Mouse (Mus musculus) left cerebral cortex, adult 9 months (tissue): ENCODE data around the gene Cic.
"Not testable (repeated sequence)": the region's sequence is repeated elsewhere in the genome, so short reads cannot be mapped to it uniquely, and the experiment has no call there.

Source experiments
- DNase-seq, 2 experiments: peaks; one replicate each; pipeline ENCODE4 v3.0.0; 2022; ENCODE audit warnings: low spot score in 2 of 2

Gene Cic

DNA sequence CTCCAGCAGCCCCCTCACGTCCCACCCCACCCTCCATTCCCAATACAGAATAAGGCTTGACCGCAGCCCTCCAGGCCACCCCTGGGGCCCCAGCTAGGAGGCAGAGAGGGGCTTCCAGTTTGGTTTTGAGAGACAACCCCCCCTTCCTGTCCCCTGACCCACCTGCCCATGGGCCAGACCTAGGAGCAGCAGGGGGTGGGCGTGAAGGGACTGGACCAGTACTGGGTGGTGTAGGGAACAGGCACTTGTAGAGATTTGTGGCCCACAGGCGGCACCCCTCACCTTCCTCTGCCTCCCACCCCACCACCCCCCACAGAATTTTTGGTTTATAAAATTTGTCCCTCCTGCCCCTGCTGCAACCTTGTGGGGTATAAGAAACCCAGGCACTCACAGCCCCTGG lies 24.1 kb upstream of the Cic start:
- no peak for DNase-seq

DNA sequence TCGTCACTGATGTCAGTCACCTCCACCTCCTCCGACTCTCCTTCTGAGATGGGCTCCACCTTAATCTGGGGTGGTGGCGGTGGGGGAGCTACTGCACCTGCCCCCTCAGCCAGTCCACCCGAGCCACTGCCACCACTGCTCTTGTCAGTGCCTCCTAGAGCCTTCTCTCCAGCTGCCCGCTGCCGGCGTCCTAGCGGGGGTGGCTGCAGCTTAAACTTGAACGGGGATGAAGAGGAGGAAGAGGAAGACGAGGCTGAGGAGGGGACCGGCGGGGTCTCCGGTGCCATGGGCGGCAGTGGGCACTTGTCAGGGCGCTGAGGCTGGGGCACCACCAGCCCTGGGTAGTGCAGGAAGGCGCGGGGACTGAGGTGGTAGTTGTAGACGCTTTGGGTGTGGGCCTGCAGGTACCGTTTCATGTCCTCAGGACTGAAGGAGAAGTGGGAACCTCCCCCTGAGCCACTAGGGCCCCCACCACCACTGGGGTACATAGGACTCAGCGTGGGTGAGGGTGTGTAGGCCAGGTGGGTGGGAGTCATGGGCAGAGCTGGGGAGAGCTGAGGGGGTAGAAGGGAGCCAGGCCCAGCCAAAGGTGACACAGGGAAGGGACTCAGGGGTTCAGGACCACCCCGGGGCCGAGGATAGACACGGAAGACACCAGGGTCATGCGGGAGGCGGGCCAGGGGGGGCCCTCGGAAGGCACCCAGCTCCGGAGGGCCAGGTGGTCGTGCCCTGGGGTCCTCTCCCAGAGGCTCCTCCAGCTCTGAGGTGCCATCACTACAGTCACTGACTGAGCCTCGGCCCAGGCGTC lies 22.7 kb upstream of the Cic start:
- DNase-seq, result no peak

DNA sequence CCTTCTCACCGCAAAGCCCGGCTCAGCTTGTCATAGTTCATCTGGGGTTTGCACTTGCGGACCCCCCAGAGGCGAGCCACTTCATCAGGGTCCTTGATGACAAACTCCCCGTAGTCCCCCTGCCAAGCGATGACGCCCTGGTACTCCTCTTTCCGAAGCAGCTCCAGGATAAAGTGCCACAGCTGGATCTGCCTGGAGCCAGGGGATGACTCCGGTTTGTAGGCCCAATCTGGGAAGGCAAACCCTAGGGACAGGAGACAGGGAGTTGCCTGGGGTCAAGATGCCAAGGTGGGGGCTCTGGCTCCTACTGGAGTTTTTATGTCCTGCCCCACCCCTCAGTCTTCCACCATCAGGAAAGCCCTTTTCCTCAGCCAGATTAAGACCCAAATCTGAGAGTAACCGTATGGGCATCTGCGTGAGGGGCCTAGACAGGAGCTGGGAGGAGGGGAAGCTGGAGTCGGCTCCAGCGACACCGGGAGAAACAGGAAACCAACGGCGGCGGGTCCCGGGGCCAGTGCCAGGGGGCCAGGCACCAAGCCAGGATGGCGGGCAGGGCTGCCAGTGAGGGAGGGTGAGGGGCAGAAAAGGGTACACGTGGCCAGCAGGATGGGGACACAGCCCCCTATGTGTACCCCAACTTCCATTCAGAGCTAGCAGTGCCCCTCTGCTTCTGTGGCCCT lies 21.3 kb upstream of the Cic start:
- peak in 1 of 2 experiments; percentile 71 for DNase-seq

DNA sequence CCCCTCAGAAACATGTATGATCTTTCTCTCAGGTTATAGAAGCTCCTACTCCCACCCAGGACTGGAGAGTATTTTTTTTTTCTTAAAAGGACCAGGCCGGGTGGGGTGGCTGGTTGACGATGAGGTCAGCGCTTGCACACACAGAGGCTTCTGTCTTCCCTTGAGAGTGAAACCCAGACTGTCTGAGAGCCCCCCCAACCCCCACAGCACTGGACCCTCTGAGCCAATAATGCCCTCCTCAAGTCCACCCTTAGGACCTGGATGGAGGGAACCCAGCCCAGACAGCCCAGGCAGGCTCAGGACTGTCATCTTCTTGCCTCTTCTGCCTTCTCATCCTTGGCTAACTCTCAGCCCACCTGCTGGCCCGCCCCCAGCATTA lies 20.8 kb upstream of the Cic start:
- no peak for DNase-seq

DNA sequence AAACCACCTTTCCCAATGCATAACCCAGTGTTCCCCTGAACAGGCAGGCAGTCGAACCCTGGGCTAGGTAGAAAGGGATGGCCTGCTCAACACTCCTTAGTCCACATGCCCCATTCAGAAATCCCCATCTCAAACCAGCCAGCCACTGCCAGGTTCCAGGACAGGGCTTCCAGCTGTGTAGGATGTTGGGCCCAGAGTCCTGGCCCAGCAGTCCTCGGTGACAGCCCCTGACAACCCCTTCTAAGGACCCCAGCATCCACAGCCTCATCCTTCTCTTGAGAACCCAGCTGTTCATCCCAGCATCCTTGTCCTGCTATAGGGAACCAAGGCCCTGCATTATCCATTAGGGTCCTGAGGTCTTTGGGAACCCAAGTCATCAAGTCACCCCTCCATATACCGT lies 20.0 kb upstream of the Cic start:
- no peak for DNase-seq

DNA sequence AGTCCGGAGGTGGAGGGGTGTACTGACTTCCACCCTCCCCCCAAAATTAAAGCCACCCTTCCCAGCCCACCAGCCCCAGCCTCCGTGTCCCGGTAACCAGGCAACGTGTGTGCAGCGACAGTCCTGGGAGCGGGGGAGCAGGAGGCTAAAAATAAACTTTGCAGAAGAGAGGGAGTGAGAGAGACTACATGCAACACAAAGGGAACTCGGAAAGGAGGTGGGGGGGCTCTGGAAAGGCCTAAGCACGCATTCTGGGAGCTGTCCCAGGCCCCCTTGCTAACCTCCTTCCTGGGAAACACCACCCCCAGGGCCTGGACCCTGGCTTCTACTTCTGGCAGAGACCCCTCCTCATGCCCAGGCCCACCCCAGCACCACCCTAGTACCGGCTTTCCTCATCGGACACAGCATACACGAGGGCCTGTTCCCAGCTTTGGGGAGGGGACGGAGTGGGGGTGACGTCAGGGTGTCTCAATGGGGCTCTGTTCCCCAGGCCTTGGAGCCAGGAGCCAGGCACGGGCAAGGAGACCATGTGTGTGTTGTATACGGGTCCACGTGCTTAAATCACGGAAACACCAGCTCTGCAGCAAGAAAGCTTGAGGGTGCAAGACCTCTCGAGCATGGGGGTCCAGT lies 19.4 kb upstream of the Cic start:
- peak; percentile 81 to 82 for DNase-seq

DNA sequence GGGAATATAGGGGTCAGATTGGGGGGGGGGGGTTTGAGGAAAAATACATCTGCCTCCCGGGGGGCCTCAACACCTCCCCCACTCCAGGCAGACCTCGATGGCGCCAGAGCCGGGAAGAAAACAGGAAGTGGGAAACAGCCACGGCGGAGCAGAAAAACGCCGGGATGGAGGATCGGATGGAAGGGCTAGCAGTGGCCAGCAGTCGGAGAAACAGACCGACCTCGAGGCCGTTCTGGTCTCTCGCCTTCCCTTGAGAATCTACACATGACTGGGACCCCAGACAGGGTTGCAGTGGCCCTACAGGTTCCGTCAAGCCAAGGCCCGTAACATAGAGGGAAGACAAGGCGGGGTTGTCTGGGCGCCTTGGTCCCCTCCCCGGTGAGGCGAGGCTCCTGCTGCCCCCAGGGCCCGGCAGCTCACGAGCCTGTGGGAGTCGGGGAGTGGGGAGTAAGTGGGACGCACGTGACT lies 18.6 kb upstream of the Cic start:
- DNase-seq, result no peak

DNA sequence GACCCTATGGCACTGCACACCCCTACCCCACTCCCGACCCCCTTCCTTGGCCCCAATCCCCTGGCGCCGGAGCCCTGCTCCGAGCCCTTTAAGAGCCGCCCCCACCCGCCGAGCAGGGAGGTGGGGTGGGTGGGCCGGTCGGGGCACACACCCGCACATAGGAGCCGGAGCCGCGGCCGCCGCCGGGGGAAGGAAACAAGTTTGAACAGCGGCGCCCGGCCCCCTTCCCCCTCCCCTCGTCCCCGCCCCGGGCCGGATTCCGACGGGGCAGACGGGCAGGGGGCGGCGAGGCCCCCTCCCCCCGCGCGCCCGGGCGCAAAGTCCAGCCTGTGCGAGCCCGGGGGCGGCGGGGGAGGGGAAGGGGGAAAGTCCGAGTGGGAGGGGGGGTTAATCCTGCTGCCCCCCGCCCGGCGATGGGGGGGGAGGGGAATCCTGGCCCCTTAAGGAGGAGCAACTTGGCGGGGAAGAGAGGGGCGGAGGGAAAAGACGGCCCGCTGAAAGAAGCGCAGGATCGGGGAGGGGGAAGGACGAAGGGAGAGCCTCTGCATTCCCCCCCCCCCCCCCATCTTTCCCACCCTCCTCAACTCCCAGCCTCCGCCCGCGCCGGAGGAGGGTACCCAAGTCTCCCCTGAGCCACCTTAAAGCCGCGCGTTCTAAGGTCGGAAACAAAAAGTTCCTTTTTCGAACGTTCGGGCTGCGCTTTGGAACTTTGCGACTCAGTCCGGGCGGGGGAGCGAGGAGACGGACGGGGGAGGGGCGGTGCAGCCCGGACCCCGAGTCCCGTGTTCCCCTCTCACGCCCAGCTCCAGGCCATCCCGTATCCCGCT lies 18.0 kb upstream of the Cic start:
- peak in 1 of 2 experiments; percentile 65 for DNase-seq

DNA sequence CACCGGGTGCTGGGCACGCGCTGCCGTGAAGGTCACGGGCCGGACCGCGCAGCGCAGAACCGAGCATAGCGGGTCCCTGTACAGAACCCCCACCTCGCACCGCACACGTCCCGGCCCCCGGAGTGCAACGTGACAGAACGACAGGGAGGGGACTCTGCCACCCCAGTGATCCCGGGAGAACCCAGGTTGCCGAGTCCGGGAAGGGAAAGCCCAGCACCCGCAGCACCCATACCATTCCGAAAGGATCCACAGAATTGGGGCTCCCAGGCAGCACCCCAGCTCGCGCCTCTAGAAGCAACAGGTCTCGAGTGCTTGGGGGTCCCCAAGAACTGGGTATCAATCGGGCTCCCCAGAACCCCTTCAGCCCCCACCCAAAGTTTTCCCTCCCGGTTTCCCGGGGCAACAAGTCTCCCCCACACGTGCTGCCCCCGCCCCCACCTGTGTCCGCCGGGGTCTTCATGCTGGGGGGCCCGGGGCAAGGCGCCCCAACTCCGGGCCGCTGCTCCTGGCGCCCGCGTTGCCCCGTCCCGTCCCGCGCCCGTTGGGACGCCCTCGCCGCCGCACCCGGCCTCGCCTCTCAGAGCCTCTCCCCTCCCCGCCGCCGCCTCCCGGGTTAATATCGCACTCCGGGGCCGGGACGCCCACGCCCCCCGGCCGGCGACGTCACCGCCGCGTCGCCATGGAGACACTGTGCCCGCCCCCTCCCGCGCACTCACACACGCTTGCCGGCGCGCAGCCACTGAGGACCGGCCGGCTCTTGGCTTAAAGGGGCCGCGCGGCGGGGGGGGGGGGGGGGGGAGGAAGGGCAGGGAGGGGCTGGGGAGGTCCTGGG lies 17.1 kb upstream of the Cic start, which contains the start of gene Erf:
TSS of gene Erf (minus strand) at position 621 of the 832 bp plus-strand sequence.
- DNase-seq, result peak; percentile 85 to 96

DNA sequence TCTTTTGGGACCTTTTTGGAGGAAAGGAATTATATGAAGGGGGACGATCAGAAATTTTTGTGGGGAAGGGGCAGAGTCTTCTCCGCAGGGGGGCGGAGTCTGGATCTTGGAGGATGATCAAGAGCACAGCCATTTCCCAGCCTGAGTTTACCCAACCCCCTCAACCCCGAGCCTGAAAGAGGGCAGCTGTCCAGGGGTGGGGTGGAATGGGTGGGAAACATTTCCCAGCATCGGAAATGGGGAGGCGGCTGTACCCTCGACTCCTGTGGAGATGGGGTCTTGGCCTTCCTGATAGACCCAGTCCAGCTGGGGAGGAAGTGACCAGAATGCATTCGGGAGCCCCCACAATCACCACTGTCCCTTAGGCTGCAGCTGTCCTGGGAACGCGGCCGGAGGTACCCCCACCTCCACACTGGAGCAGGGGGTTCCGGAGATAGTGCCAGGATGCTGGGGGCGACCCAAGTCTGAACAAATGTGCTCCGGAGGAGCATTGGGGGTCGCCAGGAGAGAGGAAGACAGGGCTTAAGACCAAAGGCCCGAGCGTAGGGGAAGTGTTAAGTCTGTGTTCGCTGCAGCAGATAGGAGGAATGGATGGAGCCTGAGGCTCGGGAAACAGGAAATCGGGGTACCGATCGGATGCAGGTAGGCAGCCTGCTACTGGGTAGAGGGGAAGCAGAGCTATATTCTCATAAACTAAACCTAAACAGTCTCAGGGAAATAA lies 16.3 kb upstream of the Cic start:
- DNase-seq, result no peak

DNA sequence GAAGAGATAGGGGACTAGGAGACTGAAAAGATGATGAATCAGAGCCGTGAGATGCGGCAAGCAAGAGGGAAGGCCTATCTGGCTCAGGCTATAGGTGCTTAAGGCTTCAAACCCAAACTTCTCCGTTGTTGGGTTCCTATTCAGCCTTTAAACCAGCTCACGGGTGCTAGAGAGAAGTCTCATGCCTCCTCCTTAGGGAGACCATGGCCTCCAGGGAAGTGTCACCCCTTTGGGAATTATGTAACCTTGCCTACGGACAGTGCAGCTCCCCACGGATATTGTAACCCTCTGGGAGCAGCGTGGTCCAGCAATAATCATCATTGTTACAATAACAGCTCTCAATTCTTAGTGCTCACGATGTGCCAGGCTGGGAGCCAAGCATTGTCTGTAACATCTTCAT lies 15.7 kb upstream of the Cic start:
- DNase-seq, result no peak

DNA sequence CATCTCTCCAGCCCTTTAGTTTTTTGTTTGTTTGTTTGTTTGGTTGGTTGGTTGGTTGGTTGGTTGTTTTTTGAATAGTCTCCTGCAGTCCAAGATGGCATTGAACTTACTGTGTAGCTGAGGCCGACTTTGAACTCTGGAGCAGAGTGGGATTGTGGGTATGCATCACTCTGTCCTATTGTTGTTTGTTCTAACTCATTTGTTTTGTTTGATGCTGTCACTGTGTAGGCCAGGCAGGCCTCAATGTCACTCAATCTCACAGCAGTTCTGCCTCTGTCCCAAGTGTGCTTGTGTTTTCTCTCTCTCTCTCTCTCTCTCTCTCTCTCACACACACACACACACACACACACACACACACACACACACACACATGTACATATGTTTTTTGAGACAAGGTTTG lies 5.6 kb upstream of the Cic start:
- no peak for DNase-seq

DNA sequence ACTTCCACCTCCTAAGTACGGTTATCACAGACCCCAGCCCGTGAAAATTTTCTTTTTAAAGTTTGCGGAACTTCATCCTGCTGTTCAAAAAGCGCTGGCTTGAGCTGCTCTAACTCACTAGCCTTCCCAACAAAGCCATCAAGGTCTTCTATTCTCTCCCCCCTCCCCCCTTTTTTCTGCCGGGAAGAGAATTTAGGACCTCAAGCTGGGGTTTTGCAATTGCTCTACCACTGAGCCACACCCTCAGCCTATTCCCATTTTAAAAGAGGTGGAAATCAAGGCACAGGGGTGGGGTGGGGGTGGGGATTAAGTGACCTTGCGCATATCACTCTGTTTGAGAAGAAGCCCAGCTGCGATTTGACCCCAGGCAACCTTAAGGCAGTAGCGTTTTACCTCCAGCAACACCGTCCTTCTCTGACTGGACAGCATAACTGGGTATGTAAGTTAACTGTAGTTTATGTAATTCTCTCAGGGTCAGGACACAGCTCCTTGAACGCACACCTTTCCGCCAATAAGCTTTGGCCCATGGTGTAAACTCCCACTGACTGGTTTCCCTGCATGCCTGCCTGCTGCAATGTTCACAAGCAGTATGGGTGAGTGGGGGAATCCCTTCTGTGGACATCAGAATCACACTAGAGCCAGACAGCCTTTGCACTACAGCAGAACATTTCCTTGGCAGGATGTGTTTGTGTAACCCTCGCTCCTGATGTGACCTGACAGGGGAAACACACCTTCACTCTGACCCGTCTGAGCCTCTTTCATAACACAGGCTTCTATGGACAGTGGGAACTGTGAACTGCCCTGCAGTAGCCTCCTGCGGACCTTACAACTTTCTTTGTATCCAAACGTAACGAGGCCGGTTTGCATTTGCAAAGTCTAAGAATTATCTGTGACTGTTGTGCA lies 3.3 kb upstream of the Cic start:
- DNase-seq, result no peak

DNA sequence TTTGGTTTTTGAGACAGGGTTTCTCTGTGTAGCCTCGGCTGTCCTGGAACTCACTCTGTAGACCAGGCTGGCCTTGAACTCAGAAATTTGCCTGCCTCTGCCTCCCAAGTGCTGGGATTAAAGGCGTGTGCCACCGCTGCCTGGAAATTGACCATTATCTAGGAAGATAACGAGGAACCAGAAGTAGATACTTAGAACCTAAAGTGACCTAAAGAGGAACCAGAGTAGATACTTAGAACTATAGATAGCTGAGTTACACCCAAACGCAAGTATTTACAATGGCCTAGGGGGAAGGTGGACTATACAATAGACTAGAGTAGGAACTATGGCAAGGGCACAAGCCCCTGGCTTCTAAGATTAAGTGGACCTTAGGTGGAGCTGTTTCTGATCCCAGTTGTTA lies 1.8 kb upstream of the Cic start:
- not testable (repeated sequence) for DNase-seq

DNA sequence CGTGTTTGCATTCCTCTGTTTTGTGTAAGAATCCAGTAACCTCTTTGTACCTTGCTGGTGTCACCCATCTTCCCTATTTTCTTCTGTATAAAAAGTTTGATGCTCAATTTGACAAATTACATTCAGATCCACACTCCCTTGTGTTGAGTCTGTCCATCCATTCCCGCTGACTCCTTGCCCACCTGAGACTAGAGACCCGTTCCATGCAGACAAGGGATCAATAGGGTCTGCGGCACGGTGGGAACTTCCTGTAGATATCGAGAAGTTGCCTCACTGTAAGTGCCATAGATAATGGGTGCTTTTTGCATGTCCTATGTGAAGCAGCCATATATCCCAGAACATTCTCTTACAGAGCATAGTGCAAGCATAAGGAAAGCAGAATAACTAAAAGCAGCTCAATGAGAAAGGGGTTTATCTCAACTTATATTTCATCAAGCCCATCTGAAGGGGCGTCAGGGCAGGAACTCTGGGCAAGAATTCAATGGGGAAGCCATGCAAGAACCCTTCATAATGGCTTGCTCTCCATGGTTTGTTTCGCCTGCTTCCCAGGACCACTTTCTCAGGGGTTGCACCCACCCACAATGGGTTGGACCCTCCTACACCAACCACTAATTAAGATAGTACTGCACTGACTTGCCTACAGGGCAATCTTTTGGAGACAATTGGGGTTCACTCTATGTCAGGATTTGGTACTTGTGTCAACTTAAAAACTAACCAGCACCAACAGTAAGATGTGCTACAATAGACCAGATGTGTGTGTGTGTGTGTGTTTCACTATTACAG lies 1.1 kb upstream of the Cic start:
- no peak for DNase-seq

DNA sequence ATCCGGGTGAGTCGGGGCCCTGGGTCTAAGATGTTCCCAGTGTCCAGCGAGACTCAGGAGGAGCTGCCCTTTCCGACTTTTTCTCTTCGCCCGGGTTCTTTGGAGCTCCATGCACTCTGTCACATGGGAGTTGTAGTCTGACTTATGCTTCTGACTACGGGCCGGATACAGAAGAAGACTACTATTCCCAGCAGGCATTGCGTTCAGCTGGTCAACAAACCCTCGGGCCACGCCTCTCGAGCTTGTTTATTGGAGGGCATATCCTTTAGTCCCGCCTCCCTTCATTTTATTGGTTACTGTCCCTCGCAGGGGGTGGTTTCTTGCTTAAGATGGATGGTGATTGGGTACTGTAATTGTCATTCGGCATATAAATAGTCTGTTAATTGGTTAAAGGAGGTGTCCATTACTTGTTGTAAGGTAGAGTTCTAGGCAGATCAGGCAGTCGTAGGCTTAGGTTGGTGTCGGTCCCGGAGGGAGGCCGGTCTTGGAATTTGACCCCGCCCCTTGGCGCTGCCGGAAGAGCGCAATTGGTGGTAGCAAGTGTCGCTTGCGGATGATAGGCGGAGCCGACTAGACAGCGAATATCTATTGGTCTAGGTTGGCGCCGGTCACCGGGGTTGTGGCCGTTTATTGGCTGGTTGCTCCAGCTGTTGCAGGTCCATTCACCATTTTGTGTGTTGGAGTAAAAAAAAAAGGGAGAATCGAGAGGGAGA lies 403 bp downstream of the Cic start:
- peak; percentile 100 for DNase-seq

DNA sequence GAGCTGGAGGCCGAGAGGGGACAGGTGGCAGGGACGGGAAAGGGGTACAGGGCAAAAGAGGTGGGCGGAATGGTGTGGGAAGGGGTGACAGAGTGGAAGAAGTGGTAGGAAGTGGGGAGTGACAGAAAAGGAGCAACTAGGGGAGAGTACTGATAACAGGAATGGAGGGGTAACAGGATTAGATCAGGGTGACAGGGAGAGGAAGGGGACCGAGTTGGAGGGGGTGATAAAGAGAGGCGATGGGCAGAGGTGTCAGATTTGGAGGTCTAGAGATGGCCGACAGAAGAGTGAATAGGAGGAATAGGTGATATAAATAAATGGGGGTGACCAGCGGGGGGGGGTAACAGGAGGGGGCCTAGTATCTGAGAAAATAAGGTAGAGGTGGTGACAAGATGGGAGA lies 1.1 kb downstream of the Cic start:
- DNase-seq, result no peak

DNA sequence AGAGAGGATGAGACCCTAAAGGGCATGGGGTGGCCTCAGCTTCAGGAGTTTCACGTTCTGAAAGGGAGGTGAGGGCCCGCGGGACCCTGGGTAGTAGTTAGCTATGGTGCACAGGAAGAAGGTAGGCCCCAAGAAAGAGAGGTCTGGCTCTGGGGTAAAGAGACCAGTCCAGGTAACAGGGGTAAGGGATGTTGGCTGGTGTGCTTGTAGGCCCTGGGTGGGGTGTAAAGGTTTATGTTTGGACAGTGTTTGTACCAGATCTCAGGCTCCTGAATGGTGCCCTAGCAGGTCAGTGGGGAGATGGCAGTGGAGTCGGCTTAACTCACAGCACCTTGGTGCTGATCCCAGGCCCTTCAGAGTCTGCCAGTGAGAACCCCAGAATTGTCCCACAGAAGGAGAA lies 1.5 kb downstream of the Cic start:
- DNase-seq, result no peak
